Mouse (Mus musculus): ENCODE data around the gene Rnf212b.
"Not testable (repeated sequence)": the region's sequence is repeated elsewhere in the genome, so short reads cannot be mapped to it uniquely, and the experiment has no call there.

Gene Rnf212b

GRCm38 (mm10) chr14:54813991-54814390 lies at the start of gene Rnf212b:
Rnf212b (plus strand) TSS chr14:54814141.
- DNase-seq, result no peak

DNA sequence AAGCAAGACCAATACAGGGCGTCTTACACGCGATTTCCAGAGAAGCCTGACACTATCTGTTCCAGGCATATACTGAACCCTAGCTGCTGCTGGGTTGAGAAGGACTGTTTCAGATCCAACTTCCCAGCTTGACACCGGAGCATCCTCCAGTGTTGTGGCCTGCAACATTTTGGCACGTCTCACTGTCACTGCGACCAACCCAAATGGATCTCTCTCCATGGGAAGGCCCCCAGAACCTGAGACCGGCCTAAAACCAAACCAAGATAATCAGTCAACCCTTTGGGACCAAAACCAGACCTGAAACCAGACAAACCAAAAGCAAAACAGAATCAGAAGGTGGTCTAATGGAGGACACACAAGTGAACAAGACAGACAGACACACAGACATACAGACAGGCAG lies 47.0 kb upstream of the Rnf212b start:
- not testable (repeated sequence) for DNase-seq

GRCm38 (mm10) chr14:54768314-54769067 lies 45.5 kb upstream of the Rnf212b start:
- DNase-seq, result no peak

DNA sequence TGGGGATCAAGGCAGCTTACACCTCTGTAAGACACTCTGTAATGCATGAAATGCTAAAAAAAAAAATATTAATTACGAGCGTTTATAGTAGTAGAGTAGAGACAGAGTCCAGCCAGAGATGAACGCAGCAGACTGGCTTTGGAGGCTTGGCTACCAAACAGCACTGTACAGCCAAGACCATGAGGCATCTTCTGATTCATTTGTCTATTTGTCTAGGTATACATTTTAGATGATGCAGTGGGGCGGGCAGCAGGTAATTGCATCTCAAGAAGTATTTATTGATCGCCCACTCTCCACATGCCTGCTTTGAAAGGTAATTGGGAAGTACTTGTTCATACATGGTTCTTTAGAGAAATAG lies 44.9 kb upstream of the Rnf212b start:
- DNase-seq, result no peak

DNA sequence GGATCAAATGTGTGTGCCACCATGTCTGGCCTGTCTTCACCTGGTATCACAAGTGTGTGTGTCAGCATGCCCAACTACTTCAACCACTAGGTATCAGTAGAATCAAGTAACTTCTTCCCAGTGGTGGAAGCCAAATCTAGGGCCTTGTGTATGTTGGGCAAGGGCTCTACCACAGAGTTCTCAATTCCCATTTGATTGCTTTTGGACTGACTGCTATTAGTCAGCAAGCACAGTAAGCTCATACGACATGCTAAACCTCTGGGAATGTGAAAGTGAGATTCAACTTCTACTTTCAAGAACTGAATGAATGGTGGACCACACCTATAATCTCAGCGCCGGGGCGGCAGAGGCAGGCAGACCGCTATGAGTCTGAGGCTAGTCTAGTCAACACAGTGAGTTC lies 43.6 kb upstream of the Rnf212b start:
- no peak for DNase-seq

DNA sequence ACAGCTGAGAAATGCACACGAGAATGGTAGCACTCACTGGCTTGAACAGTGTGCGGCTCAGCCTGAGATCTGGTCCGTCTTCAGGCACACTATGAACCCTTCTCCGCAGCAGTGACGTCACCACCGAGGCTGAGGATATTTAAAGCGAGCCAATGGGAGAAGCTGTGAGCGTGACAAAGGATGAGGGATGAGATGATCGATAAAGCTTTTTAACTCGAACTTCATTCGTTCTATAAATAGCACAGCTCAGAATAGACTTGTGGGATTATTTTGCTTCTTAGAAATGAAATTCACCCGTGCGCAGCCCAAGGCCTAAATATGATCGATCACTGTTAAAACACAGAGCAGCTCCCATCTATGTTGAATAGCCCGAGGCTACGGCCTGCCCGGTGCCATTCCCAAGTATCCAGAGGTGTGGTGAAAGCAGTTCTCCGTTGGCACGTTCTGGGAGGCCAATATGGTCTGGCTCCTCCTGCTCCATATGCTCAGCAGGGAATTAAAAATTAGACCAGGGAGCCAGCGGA lies 41.5 kb upstream of the Rnf212b start:
- no peak for DNase-seq

GRCm38 (mm10) chr14:54775534-54776041 lies 38.4 kb upstream of the Rnf212b start:
- DNase-seq, result no peak

DNA sequence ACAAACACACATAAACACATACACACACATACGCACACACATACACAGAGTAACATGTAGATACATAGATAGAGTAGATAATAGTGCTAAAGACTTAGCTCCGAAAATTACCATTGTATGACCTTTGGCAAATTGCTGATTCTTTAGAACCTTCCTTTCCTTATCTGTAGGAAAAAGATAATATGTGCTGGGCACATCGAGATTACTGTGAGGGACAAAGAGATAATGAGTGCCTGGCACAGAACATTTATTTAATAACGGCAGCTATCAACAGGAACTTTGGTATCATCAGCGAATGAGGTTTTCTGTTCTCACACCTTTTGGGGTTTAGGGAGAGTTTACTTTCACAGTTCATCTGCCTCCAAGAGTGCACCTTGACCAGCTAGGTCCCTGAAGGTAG lies 37.2 kb upstream of the Rnf212b start:
- no peak for DNase-seq

- DNase-seq, result no peak
Observed at GRCm38 (mm10) chr14:54777893-54778292, 36.0 kb upstream of the Rnf212b start.

DNA sequence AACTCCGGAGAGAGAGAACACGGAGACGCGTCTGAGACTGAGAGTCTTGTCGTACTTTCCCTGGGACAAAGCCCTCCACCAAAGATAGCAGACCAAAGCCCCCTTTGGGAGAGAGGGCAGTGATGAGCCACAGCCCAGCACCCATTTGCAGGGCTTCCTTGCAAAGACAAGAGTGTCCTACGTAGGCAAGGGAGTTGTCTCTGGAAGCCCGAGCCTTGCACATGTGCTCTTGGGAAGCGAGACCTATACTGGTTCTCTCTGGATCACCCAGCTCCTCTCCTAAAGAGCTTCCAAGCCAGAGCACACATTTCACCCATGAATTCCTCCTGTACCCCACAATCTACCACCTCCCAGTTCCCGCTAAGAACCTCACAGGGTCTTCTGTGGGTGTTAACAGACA lies 33.9 kb upstream of the Rnf212b start:
- DNase-seq, result no peak

DNA sequence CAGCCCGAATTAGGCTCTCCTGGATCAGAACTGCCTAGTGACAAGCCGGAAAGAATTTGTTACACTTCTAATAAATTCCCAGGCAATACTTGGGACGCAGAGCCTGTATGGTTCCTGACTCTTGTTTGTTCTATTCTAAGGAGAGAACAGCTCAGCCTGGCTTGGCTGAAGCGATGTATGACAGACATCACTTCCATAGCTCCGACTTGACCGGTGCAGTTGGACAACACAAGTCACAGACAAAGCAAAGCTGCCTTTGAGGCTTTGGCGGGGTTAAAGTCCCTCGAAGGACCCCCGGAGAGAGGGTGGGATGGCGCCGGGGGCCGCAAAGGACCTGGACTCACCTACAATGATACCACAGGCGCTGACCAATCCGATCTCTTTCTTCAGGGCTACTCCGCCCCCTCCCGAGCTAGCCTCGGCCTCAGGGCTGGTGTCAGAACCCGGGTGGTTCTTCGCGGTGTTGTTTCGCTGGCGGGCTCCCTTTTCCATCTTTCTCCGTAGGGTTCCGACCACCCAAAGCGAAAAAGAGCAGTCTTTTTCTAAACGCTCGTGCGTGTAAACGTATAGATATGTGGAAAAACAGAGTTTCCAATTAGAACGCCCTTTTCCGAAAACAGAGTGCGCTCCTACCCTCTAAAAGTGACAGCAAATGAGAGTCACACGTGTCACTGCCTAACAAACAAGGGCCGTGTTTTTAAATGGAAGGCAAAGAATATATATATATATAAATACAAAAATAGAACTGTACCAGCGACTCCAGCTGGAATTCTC lies 32.9 kb upstream of the Rnf212b start:
- peak; percentile 78 for DNase-seq

GRCm38 (mm10) chr14:54781610-54782365 lies 32.2 kb upstream of the Rnf212b start, which contains the start of gene Slc7a8:
Slc7a8 (minus strand) TSS chr14:54781946.
- DNase-seq, result peak; percentile 85

DNA sequence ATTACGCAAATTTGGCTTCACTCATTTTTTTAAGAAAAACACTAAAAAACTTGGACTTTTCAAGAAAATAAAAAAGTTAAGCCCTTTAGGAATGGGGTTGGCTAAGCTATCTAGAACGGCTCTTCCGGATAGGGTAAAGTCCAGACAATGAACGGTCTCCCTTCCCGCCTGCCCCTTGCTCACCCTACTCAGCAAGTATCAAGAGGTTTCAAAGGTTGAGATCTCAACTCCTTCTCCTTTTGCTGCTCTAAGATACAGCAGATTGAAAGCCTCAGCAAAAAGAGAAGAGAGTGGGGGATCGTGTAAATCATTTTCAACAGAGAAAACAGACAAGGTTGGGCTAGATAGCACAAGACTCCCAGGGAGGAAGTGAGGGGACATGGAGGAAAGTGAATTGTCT lies 31.0 kb upstream of the Rnf212b start:
- peak; percentile 40 for DNase-seq

- peak; percentile 84 for DNase-seq
Observed at GRCm38 (mm10) chr14:54785898-54786297, 28.0 kb upstream of the Rnf212b start.

GRCm38 (mm10) chr14:54786489-54786888 lies 27.5 kb upstream of the Rnf212b start:
- peak; percentile 78 for DNase-seq

DNA sequence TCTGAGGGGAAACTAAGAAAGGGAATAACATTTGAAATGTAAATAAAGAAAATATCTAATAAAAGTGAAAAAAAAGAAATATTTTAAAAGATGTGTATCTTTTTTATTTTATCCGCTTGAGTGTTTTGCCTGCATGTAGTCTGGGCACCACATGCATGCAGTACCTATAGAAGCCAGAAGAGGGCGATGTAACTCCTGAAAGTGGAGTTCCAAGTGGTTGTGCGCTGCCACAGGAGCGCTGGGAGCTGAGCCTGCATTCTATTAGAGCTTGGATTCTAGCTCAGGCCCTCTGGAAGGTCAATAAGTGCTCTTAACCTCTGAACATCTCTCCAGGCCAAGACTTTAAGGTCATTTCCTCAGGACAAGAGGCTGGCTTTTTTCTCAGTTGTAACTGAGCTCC lies 26.7 kb upstream of the Rnf212b start:
- DNase-seq, result no peak

GRCm38 (mm10) chr14:54788231-54788630 lies 25.7 kb upstream of the Rnf212b start:
- no peak for DNase-seq

DNA sequence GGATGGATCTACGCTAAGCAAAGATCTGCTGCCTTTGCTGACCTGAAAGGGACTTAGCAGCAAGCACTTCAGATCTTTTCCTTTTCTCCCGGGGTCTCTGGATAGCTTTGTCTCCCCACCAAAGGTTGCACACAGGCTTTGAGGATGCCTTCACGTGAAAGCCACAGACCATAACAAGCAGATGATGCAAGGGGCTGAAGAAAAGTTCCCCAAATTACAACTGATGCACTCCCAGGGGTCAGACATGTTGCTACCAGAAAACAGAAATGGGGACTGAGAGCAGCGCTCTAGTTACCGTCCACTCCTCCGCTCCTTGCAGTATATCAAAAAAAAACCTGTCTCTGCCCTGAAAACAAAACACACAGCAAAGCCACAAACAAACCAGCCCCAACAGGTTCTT lies 21.8 kb upstream of the Rnf212b start:
- no peak for DNase-seq

DNA sequence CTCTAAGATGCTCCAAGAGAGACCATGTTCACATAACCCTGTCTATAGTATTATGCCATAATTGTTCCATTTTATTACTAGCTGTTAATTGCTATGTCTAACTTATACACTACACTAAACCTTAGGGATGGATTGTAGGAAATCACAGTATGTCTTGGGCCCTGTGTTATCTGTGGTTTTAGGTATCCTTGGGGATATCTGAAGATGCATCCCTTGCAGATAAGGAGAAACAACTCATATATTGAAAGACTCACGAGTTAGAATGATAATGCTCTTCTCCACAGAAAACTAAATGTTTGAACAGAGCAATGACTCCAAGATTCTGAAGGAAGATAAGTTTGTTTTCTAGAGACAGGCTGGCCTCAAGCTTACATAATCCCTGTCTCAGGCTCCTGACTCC lies 20.6 kb upstream of the Rnf212b start:
- no peak for DNase-seq

DNA sequence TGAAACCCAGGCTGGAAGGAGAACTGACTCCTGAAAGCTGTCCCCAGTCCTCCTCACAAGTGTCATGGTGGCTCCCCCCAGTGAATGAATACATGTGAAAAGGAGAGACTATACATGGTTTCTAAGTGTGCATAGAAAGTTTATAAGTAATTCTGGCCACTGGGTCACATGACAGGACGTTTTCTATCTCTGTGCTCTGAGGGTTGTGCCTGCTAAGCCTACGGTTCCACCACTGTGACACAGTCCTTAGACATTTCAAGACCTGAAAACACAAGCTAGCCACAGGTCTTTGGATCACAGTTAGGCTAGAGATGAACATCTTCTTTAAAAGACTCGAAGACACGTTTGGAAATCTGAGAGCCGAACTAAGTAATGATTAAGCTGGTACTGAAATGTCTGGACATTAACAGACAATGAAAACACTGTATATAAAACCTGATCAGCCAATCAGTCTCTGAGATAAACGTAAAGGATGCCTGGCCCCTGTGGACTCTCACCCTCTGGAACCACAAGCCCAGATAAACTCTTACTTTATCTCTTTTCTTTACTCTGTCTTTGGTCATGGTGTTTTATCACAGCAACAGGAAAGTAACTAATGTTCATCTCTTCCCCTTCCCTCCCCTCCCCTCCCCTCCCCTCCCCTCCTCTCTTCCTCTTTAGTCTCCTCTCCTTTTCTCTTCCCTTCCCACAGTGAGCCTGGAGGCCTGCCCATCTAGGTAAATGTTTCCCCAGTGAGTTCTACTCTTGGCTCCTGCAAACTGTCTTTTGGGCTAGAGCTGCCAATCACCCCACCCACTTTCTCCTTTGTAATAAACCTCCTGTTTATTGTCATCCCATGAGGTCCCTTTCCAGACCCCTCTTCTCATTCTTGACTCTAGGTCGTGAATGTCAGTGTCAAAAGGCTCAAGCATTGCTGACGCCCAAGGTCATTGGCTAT lies 19.8 kb upstream of the Rnf212b start:
- no peak for DNase-seq

DNA sequence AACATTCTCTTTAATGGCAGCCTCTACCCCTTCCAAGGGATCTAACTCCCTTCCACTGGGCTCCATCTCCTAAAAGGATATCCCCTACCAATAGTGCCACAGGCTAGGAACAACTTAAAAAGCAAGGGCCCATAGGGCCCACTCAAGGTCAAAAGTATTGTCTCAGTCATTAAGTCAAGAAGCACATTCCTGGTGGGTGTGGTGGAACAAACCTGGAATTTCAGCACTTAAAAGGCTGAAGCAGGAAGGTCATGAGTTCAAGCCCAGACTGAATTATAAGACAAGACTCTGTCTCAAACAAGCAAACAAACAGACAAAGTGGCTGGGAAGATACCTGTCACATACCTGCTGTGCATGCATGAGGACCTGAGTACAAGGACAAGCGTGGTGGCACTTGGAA lies 18.0 kb upstream of the Rnf212b start:
- no peak for DNase-seq

GRCm38 (mm10) chr14:54796760-54797159 lies 17.2 kb upstream of the Rnf212b start:
- no peak for DNase-seq
